Mouse (Mus musculus) telencephalon, adult 2 months (tissue): ENCODE results near the gene Sh3rf1.

ENCODE experiments used
- DNase-seq: peaks from one replicate; pipeline ENCODE4 v3.0.0-alpha.2; 2011; ENCODE audit warnings: low read depth, low spot score

The Sh3rf1 gene

GRCm38 (mm10) chr8:61321780-61322179 is 98.1 kb downstream of the Sh3rf1 start:
- no peak for DNase-seq

GRCm38 (mm10) chr8:61322462-61322861 is 98.8 kb downstream of the Sh3rf1 start:
- DNase-seq = no peak

GRCm38 (mm10) chr8:61324363-61324914 is 100.8 kb downstream of the Sh3rf1 start:
- DNase-seq = no peak

GRCm38 (mm10) chr8:61325014-61325715 is 101.5 kb downstream of the Sh3rf1 start:
- DNase-seq = no peak

- DNase-seq = no peak
Measured at GRCm38 (mm10) chr8:61326281-61326680, 102.6 kb downstream of the Sh3rf1 start.

GRCm38 (mm10) chr8:61327333-61327732 is 103.7 kb downstream of the Sh3rf1 start:
- DNase-seq = no peak

- DNase-seq = no peak
Measured at GRCm38 (mm10) chr8:61339629-61340028, 116.0 kb downstream of the Sh3rf1 start.

GRCm38 (mm10) chr8:61340283-61340984 is 116.8 kb downstream of the Sh3rf1 start:
- no peak for DNase-seq

- DNase-seq = no peak
Measured at GRCm38 (mm10) chr8:61341587-61342441, 118.1 kb downstream of the Sh3rf1 start.

GRCm38 (mm10) chr8:61342473-61343026 is 118.9 kb downstream of the Sh3rf1 start:
- no peak for DNase-seq

- no peak for DNase-seq
Measured at GRCm38 (mm10) chr8:61344435-61344834, 120.8 kb downstream of the Sh3rf1 start.

GRCm38 (mm10) chr8:61346941-61347340 is 123.3 kb downstream of the Sh3rf1 start:
- no peak for DNase-seq

- no peak for DNase-seq
Measured at GRCm38 (mm10) chr8:61347526-61347925, 123.9 kb downstream of the Sh3rf1 start.

- no peak for DNase-seq
Measured at GRCm38 (mm10) chr8:61348029-61348428, 124.4 kb downstream of the Sh3rf1 start.

GRCm38 (mm10) chr8:61348518-61348917 is 124.8 kb downstream of the Sh3rf1 start:
- DNase-seq = no peak

GRCm38 (mm10) chr8:61350443-61350842 is 126.8 kb downstream of the Sh3rf1 start:
- DNase-seq = no peak

GRCm38 (mm10) chr8:61351638-61352037 is 128.0 kb downstream of the Sh3rf1 start:
- DNase-seq = peak; percentile 51

GRCm38 (mm10) chr8:61355503-61355902 is 131.8 kb downstream of the Sh3rf1 start:
- no peak for DNase-seq

- no peak for DNase-seq
Measured at GRCm38 (mm10) chr8:61359004-61359403, 135.3 kb downstream of the Sh3rf1 start.

GRCm38 (mm10) chr8:61359851-61360272 is 136.2 kb downstream of the Sh3rf1 start:
- DNase-seq = no peak

GRCm38 (mm10) chr8:61360362-61360761 is 136.7 kb downstream of the Sh3rf1 start:
- no peak for DNase-seq

GRCm38 (mm10) chr8:61361476-61361875 is 137.8 kb downstream of the Sh3rf1 start:
- no peak for DNase-seq
